Mouse (Mus musculus): ENCODE results near the gene Ssh1. TPM values are rescaled to one million over a fixed set of nuclear protein-coding genes. Genes with fewer than 3 reads are reported as not detected.

Gene Ssh1
- total and polyA plus RNA-seq, 3 experiments, result 3.0 to 8.2 (median 8.1) TPM

DNA sequence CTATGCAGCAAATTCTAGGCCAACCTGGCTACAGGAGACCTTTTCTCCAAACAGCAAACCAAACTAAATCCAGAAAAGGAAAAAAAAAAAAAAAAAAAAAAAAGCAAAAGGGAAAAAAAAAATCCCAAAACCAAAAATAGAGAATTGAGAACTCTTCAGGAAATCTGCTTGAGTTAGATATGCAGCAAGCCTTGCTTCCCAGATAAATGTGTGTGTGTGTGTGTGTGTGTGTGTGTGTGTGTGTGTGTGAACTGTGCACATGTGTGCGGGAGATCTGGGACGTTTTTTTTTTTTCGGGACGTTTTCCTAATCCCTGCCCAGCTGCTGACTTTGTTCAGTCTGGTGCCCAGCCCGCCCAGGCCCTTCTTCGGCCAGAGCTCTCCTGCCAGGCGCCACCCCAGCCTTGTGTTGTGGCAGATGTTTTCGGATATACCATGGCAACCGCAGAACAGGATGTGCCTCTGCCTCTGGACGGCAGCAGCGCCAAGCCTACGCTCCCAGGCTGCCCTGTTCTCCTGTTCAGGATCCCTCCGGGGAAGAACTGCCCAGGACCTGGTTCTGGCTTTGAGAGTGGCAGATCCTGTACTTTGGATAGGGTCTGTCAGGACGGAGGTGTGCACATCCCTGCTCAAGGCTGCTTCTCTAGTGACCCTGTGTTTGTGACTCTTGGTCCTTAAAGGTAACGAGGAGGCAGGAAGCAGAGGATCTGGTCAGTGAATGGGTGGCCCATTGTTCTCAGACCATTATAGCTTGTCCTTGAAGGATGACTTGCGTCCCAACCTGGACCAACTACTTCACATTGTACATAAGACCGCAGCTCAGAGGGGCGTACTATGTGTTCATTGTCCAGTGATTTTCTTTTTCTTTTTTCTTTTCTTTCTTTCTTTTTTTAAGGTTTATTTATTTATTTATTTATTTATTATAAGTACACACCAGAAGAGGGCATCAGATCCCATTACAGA lies 62.8 kb downstream of the Ssh1 start:
- Histone ChIP-seq H3K9ac (ENCODE audit: insufficient read depth, low read depth) (no peak overlapping the region), H3K4me1 (ENCODE audit: control insufficient read depth in 1 of 2, insufficient read depth in 2 of 2) (no peaks in the 10 kb centered on the region), H3K9me3 (replicated peaks; ENCODE audit: low read length) (peaks cover 12% of the 10 kb centered on the region), H3K4me2 (ENCODE audit: insufficient read depth, low read depth, poor library complexity, severe bottlenecking) (no peak overlapping the region), H3K4me3 (replicated peaks in 1 of 3; ENCODE audit: low read depth in 2 of 3, low read length in 2 of 3, poor library complexity in 1 of 3) (no peak overlapping the region), H3K27ac (ENCODE audit: insufficient read depth, low read depth) (no peak overlapping the region), H3K79me2 (replicated peaks; ENCODE audit: control insufficient read depth, extremely low read depth, insufficient read depth, poor library complexity, severe bottlenecking) (no peaks in the 10 kb centered on the region), H3K27me3 (replicated peaks) (no peaks in the 10 kb centered on the region), H3K36me3 (replicated peaks in 1 of 2; ENCODE audit: control insufficient read depth in 1 of 2, insufficient read depth in 1 of 2, low read length in 1 of 2) (no peaks in the 10 kb centered on the region)
- in situ Hi-C loops (cut with MboI; ENCODE audit: low pct_ligation_motif_present, low pct_unique_long_range_greater_than_20kb, low sequenced_read_pairs) (loop anchor here (10.0 kb wide), 1 partner anchor 76 kb away; no protein-coding TSS in a partner anchor), dilution Hi-C loops (cut with MboI; ENCODE audit: extremely low pct_ligation_motif_present, extremely low pct_unique_long_range_greater_than_20kb, low sequenced_read_pairs) (no loop called here)
- no peak for DNase-seq (ENCODE audit: extremely low read depth)
- TF ChIP-seq RCOR1 (conservative IDR thresholded peaks at IDR 0.05; ENCODE audit: low read depth, low read length) (no peak), CHD2 (IDR thresholded peaks at IDR 0.05; ENCODE audit: low read length) (no peak), MXI1 (IDR thresholded peaks at IDR 0.05; ENCODE audit: low read depth, low read length) (no peak), USF2 (conservative IDR thresholded peaks at IDR 0.05; ENCODE audit: low read depth, low read length) (no peak), GABPA (IDR thresholded peaks at IDR 0.05; ENCODE audit: insufficient replicate concordance, low read depth, low read length) (no peak), TCF12 (IDR thresholded peaks at IDR 0.05; ENCODE audit: low read depth, low read length) (no peak), KAT2A (IDR thresholded peaks at IDR 0.05; ENCODE audit: insufficient replicate concordance, low read length) (no peak), RAD21 (IDR thresholded peaks at IDR 0.05; ENCODE audit: low read depth, low read length) (no peak), IRF4 (IDR thresholded peaks at IDR 0.05; ENCODE audit: low read depth, low read length) (no peak), ZMIZ1 (IDR thresholded peaks at IDR 0.05; ENCODE audit: low read depth, low read length) (no peak), ETS1 (conservative IDR thresholded peaks at IDR 0.05; ENCODE audit: low read depth, low read length) (no peak), E2F4 (IDR thresholded peaks at IDR 0.05; ENCODE audit: insufficient replicate concordance, low read depth, low read length) (no peak), POLR2A (IDR thresholded peaks at IDR 0.05; ENCODE audit: low read depth, low read length) (no peak)

DNA sequence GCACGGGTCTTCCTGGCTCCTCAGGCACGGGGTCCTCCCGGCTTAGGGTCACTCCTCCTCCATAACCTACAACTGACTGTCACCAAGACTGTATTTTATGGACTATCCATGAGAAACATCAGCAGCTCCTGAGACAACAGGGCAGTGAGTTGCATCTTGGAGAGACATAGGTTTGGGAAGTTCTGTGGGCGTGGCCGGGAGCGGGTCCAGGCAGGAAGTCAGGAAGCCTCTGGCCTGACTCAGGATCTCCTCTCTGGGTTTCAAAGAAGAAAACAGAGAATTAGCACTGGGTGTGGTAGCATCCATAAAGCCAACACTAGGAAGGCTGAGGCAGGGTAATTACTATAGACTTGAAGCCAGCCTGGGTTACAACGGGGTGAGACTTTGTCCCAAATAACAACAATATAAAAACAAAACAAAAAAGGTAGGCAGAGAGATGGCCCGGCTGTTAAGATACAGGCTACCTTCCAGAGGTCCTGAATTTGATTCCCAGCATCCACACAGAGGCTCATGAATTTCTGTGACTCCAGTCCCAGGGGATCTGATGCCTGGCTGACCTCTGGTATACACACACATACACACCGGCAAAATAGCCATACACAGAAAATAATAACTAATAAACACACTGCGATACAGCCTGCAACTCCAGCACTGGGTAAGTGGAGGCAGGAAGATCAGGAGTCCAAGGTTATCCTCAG lies 63.6 kb downstream of the Ssh1 start:
- no peak overlapping the region for H3K4me3 ChIP-seq (replicated peaks in 1 of 3; ENCODE audit: low read depth in 2 of 3, low read length in 2 of 3, poor library complexity in 1 of 3)
- no peak overlapping the region for H3K27ac ChIP-seq (ENCODE audit: insufficient read depth, low read depth)
- no peaks in the 10 kb centered on the region for H3K36me3 ChIP-seq (replicated peaks in 1 of 2; ENCODE audit: control insufficient read depth in 1 of 2, insufficient read depth in 1 of 2, low read length in 1 of 2)
- TF ChIP-seq CHD2 (IDR thresholded peaks at IDR 0.05; ENCODE audit: low read length), result no peak
- TF ChIP-seq CTCF (conservative IDR thresholded peaks at IDR 0.05 in 1 of 2, IDR thresholded peaks at IDR 0.05 in 1 of 2; ENCODE audit: low read depth in 2 of 2, low read length in 2 of 2), result no peak
- no peak for TF ChIP-seq MEF2A (IDR thresholded peaks at IDR 0.05; ENCODE audit: borderline replicate concordance, low read depth, low read length)
- no peak for TF ChIP-seq RAD21 (IDR thresholded peaks at IDR 0.05; ENCODE audit: low read depth, low read length)
- no peak for TF ChIP-seq MYC (IDR thresholded peaks at IDR 0.05; ENCODE audit: low read depth, low read length)
- no peak for TF ChIP-seq MXI1 (IDR thresholded peaks at IDR 0.05; ENCODE audit: low read depth, low read length)
- no peak for TF ChIP-seq ZC3H11A (IDR thresholded peaks at IDR 0.05; ENCODE audit: low read depth, low read length)
- no peak for TF ChIP-seq TCF12 (IDR thresholded peaks at IDR 0.05; ENCODE audit: low read depth, low read length)
- dilution Hi-C loops (cut with MboI; ENCODE audit: extremely low pct_ligation_motif_present, extremely low pct_unique_long_range_greater_than_20kb, low sequenced_read_pairs) (no loop called here), in situ Hi-C loops (cut with MboI; ENCODE audit: low pct_ligation_motif_present, low pct_unique_long_range_greater_than_20kb, low sequenced_read_pairs) (loop anchor here (10.0 kb wide), 1 partner anchor 75 kb away; no protein-coding TSS in a partner anchor)
- H3K27me3 ChIP-seq (replicated peaks), result no peaks in the 10 kb centered on the region
- no peak overlapping the region for H3K9ac ChIP-seq (ENCODE audit: insufficient read depth, low read depth)
- DNase-seq (ENCODE audit: extremely low read depth), result no peak
- no peaks in the 10 kb centered on the region for H3K79me2 ChIP-seq (replicated peaks; ENCODE audit: control insufficient read depth, extremely low read depth, insufficient read depth, poor library complexity, severe bottlenecking)
- no peaks in the 10 kb centered on the region for H3K4me1 ChIP-seq (ENCODE audit: control insufficient read depth in 1 of 2, insufficient read depth in 2 of 2)
- no peak overlapping the region for H3K4me2 ChIP-seq (ENCODE audit: insufficient read depth, low read depth, poor library complexity, severe bottlenecking)
- peaks cover 12% of the 10 kb centered on the region for H3K9me3 ChIP-seq (replicated peaks; ENCODE audit: low read length)

Measured in CH12.LX (cell line).